Mouse (Mus musculus): Measurements from ENCODE around the gene Gm8334. TPM values are rescaled to one million over a fixed set of nuclear protein-coding genes. Genes with fewer than 3 reads are reported as not detected.
"Not testable (repeated sequence)": the region's sequence is repeated elsewhere in the genome, so short reads cannot be mapped to it uniquely, and the experiment has no call there.

Gm8334 gene
- polyA plus RNA-seq (2014; fragmentation: Nextera tagmentation; extraction: Ambion mirVana), result not detected in 2 replicates

DNA sequence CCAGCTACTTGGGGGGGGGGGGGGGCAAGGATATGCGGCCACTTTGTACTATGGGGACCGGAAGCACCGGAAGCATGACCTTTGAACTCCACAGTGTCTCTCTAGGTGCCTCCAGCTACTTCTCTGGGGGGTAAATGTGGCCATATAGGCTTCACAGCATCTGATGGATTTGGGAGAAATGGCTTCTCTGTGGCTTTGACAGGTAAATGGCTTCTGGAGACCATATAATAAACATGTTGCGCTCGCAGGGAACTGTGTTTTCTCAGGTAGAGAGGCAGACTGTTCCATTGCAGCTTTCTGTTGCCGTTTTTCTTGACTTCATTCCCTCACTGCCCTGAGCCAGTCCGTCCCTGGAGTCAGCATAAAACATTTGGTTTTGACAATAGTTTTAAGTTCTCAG is at the start of gene Gm8334:
Gm8334 (minus strand) TSS at position 101 of the 400 bp plus-strand sequence.
- H3K4me3 ChIP-seq (ENCODE audit: low read depth, low read length); H3K9me3 ChIP-seq (ENCODE audit: low read depth, low read length); H3K4me1 ChIP-seq (ENCODE audit: insufficient read depth); H3K4me2 ChIP-seq; ATAC-seq (ENCODE audit: insufficient read depth); H3K27me3 ChIP-seq (ENCODE audit: insufficient read depth, low read length); H3K27ac ChIP-seq (ENCODE audit: low read depth); H3K36me3 ChIP-seq (ENCODE audit: insufficient read depth); DNase-seq; H3K9ac ChIP-seq: not testable (repeated sequence)
- 91% methylated on average over 3 of the region's 7 CpGs for WGBS

DNA sequence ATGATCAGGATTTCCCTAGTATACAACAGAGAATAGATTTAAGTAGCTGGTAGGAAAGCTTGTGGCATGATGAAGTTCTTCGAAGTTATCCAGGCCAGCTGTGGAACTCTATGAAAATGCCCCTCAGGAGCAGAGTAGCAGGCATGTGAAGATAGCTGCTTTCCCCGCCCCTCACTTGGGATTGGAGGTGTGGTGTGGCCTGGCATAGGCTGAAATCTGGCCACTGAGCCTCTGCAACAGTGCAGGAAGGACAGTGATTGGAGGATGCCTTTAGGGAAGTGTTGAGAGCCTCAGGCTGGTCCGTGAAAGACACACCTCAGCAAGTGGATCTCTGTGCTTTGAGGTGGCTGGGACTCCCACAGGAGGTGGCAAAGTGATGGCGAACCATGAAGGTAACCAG is 48.3 kb upstream of the Gm8334 start, which contains the start of gene Gm15127:
Gm15127 (plus strand) TSS at position 301 of the 400 bp plus-strand sequence.
- H3K4me1 ChIP-seq (ENCODE audit: insufficient read depth); DNase-seq; H3K4me2 ChIP-seq; H3K36me3 ChIP-seq (ENCODE audit: insufficient read depth); ATAC-seq (ENCODE audit: insufficient read depth); H3K27ac ChIP-seq (ENCODE audit: low read depth); H3K27me3 ChIP-seq (ENCODE audit: insufficient read depth, low read length); H3K4me3 ChIP-seq (ENCODE audit: low read depth, low read length); H3K9me3 ChIP-seq (ENCODE audit: low read depth, low read length); H3K9ac ChIP-seq: not testable (repeated sequence)
- 69% methylated on average over 3 of the region's 4 CpGs for WGBS

Other genes starting within 250 kb of the Gm8334 start
- gene Gm15114, start 126.2 kb downstream of the Gm8334 start, polyA plus RNA-seq (2014; fragmentation: Nextera tagmentation; extraction: Ambion mirVana), result not detected in 2 replicates
- gene Gm15127, start 48.4 kb upstream of the Gm8334 start, polyA plus RNA-seq (2014; fragmentation: Nextera tagmentation; extraction: Ambion mirVana), result not detected in 2 replicates
- not detected in 2 replicates for gene Luzp4, start 242.5 kb upstream of the Gm8334 start, polyA plus RNA-seq (2014; fragmentation: Nextera tagmentation; extraction: Ambion mirVana)

All from lung, embryonic 14.5 days (tissue).